Mouse (Mus musculus) brain, embryonic 14.5 days (tissue): ENCODE results near the gene Rtbdn.

Source experiments
- CTCF ChIP-seq: fragments of 200-500 bp; IDR thresholded peaks from 2 replicates; pipeline ENCODE4 v1.5.1; 2012; ENCODE audit warnings: inconsistent platforms, mild to moderate bottlenecking, moderate library complexity, borderline replicate concordance; ENCODE audit not compliant: insufficient read depth, insufficient read length; ENCODE audit errors: extremely low read depth
- POLR2A ChIP-seq: fragments of 200-500 bp; IDR thresholded peaks from 2 replicates; pipeline ENCODE4 v1.6.1; 2012; ENCODE audit warnings: mild to moderate bottlenecking, inconsistent platforms, borderline replicate concordance; ENCODE audit not compliant: poor library complexity, insufficient read depth, insufficient read length, severe bottlenecking; ENCODE audit errors: extremely low read depth

DNA sequence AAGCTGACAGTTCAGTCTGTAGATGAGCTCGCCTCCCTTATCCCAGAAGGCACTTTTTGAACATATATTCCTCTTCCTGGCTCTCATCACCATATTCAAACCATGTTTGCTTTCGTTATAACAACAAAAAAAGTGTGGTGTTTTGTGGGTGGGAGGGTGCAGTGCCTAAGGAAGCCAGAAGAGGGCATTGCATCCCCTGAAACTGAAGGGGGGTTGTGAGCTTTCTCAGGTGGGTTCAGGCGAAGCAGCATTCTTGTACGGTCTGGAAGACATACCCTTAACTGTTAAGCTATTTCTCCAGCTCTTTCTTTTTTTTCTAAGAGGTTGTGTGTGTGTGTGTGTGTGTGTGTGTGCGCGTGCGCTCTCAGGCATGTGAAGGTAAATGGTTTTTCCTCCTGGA lies 28.6 kb downstream of the Rtbdn start:
- TF ChIP-seq CTCF: peak; percentile 80
- TF ChIP-seq POLR2A: no peak
